Comparison of ENCODE assay signal across 8 mouse cellular contexts in genomic region chr5:31290521-31291360, GRCm38 (mm10). TPM values are rescaled to one million over a fixed set of nuclear protein-coding genes. Genes with fewer than 3 reads are reported as not detected.
DNase-seq lines count a peak whose midpoint lies in the region; ATAC-seq and TF ChIP-seq lines count a peak whose summit lies in the region.

Gene Ift172, minus strand, starts transcription at chr5:31291116.

- no peaks in the 10 kb centered on the region for H3K27me3 ChIP-seq in heart, embryonic 12.5 days (replicated peaks)
- H3K27me3 ChIP-seq in kidney, postnatal 0 days (ENCODE audit: insufficient read depth, low read length), result no peaks in the 10 kb centered on the region
- H3K27me3 ChIP-seq in liver, embryonic 11.5 days (replicated peaks; ENCODE audit: control insufficient read depth, insufficient read depth, low read length), result no peaks in the 10 kb centered on the region
- H3K27me3 ChIP-seq in stomach, embryonic 14.5 days (ENCODE audit: control insufficient read depth, insufficient read depth, low read length), result no peaks in the 10 kb centered on the region

- 4% methylated on average over 45 of the region's 45 CpGs for WGBS in heart, embryonic 12.5 days
- WGBS in kidney, postnatal 0 days, result 1% methylated on average over 45 of the region's 45 CpGs
- 3% methylated on average over 45 of the region's 45 CpGs for WGBS in liver, embryonic 11.5 days
- 3% methylated on average over 45 of the region's 45 CpGs for WGBS in stomach, embryonic 14.5 days

- H3K4me2 ChIP-seq in heart, embryonic 12.5 days, result peak within 1 kb of the TSS; percentile 87
- H3K4me2 ChIP-seq in kidney, postnatal 0 days (ENCODE audit: low read length), result peak within 1 kb of the TSS; percentile 61
- peak within 1 kb of the TSS; percentile 84 for H3K4me2 ChIP-seq in liver, embryonic 11.5 days
- H3K4me2 ChIP-seq in stomach, embryonic 14.5 days (replicated peaks; ENCODE audit: low read depth, low read length), result peak within 1 kb of the TSS; percentile 68

- peak; percentile 97 for ATAC-seq in erythroid progenitor cell, adult 5-6 weeks (replicated peaks; ENCODE audit: low FRiP score, poor library complexity, severe bottlenecking)
- peak; percentile 95 for ATAC-seq in heart, embryonic 12.5 days (ENCODE audit: insufficient number of reproducible peaks, low FRiP score)
- ATAC-seq in kidney, postnatal 0 days (replicated peaks; ENCODE audit: low FRiP score, low read depth), result peak; percentile 95
- peak; percentile 95 for ATAC-seq in liver, embryonic 11.5 days (replicated peaks; ENCODE audit: low FRiP score)
- peak; percentile 93 for ATAC-seq in stomach, embryonic 14.5 days (ENCODE audit: insufficient number of reproducible peaks, insufficient read depth, low FRiP score, low read depth)

- peak within 1 kb of the TSS; percentile 63 for H3K4me3 ChIP-seq in heart, embryonic 12.5 days
- H3K4me3 ChIP-seq in kidney, postnatal 0 days (replicated peaks; ENCODE audit: low read depth, low read length), result peak within 1 kb of the TSS; percentile 44
- H3K4me3 ChIP-seq in liver, embryonic 11.5 days (ENCODE audit: low read depth, low read length), result peak within 1 kb of the TSS; percentile 60
- peak within 1 kb of the TSS; percentile 50 for H3K4me3 ChIP-seq in stomach, embryonic 14.5 days (ENCODE audit: low read depth, low read length)

- H3K9me3 ChIP-seq in heart, embryonic 12.5 days (replicated peaks), result no peaks in the 10 kb centered on the region
- H3K9me3 ChIP-seq in kidney, postnatal 0 days (replicated peaks; ENCODE audit: low read length), result no peaks in the 10 kb centered on the region
- H3K9me3 ChIP-seq in liver, embryonic 11.5 days (ENCODE audit: control insufficient read depth, low read length), result no peaks in the 10 kb centered on the region
- no peaks in the 10 kb centered on the region for H3K9me3 ChIP-seq in stomach, embryonic 14.5 days (ENCODE audit: control insufficient read depth, low read depth, low read length)

- H3K9ac ChIP-seq in heart, embryonic 12.5 days, result peak within 1 kb of the TSS; percentile 84
- H3K9ac ChIP-seq in kidney, postnatal 0 days (ENCODE audit: low read depth, low read length), result peak within 1 kb of the TSS; percentile 44; the same call in 1 of the 2 replicates
- H3K9ac ChIP-seq in liver, embryonic 11.5 days (ENCODE audit: low read depth, low read length), result peak within 1 kb of the TSS; percentile 55
- H3K9ac ChIP-seq in stomach, embryonic 14.5 days (replicated peaks; ENCODE audit: low read depth, low read length), result peak within 1 kb of the TSS; percentile 38

- peak within 1 kb of the TSS; percentile 67 for H3K27ac ChIP-seq in heart, embryonic 12.5 days (ENCODE audit: poor library complexity, severe bottlenecking)
- H3K27ac ChIP-seq in kidney, postnatal 0 days, result peak within 1 kb of the TSS; percentile 61; the same call in 1 of the 2 replicates
- H3K27ac ChIP-seq in liver, embryonic 11.5 days (ENCODE audit: low read depth, low read length), result peak within 1 kb of the TSS; percentile 40; the same call in 1 of the 2 replicates
- H3K27ac ChIP-seq in stomach, embryonic 14.5 days (ENCODE audit: low read length), result peak within 1 kb of the TSS; percentile 69

- peak; percentile 99 for DNase-seq in CD4-positive helper T cell, adult 2 months (ENCODE audit: low read depth, low spot score)
- peak; percentile 96 for DNase-seq in brain, embryonic 18.5 days (ENCODE audit: low read depth, low spot score)
- DNase-seq in kidney, postnatal 0 days (ENCODE audit: low spot score), result peak; percentile 100
- DNase-seq in liver, embryonic 11.5 days (ENCODE audit: low spot score), result peak; percentile 88
- DNase-seq in naive thymus-derived CD4-positive, alpha-beta T cell, adult 2 months (ENCODE audit: low read depth), result peak; percentile 99

- TF ChIP-seq CTCF in kidney, postnatal 0 days (IDR thresholded peaks at IDR 0.05; ENCODE audit: low read depth), result no peak

- peaks cover 21% of the 10 kb centered on the region for H3K36me3 ChIP-seq in heart, embryonic 12.5 days
- H3K36me3 ChIP-seq in kidney, postnatal 0 days (ENCODE audit: insufficient read depth, low read length), result peaks cover 5% of the 10 kb centered on the region
- no peaks in the 10 kb centered on the region; the same call in 1 of the 2 replicates for H3K36me3 ChIP-seq in liver, embryonic 11.5 days (ENCODE audit: control insufficient read depth, insufficient read depth, low read length)
- H3K36me3 ChIP-seq in stomach, embryonic 14.5 days (ENCODE audit: control insufficient read depth, insufficient read depth, low read length), result peaks cover 13% of the 10 kb centered on the region; the same call in 1 of the 2 replicates

- peaks cover 27% of the 10 kb centered on the region for H3K4me1 ChIP-seq in heart, embryonic 12.5 days (replicated peaks)
- H3K4me1 ChIP-seq in kidney, postnatal 0 days (replicated peaks; ENCODE audit: insufficient read depth, low read length), result peaks cover 14% of the 10 kb centered on the region
- peaks cover 20% of the 10 kb centered on the region for H3K4me1 ChIP-seq in liver, embryonic 11.5 days (replicated peaks; ENCODE audit: control insufficient read depth, insufficient read depth, low read length)
- H3K4me1 ChIP-seq in stomach, embryonic 14.5 days (ENCODE audit: control insufficient read depth, insufficient read depth, low read length), result peaks cover 11% of the 10 kb centered on the region; the same call in 1 of the 2 replicates

RNA-seq across cellular contexts. Expression of gene Ift172, which starts in this region (rescaled TPM):
- 2.9 and 10.5 TPM in 2 replicates for total RNA-seq in erythroid progenitor cell, adult 5-6 weeks (2015; ENCODE audit: low replicate concordance)
- 5.7 and 10.3 TPM in 2 replicates for total RNA-seq in erythroid progenitor cell, adult 5-6 weeks (2017; ENCODE audit: low replicate concordance)
- polyA plus RNA-seq in heart, embryonic 12.5 days (2016; fragmentation: Nextera tagmentation; extraction: Ambion mirVana), result 33.9 and 34.0 TPM in 2 replicates
- 17.4 and 20.5 TPM in 2 replicates for polyA plus RNA-seq in kidney, postnatal 0 days (2015; fragmentation: Nextera tagmentation; extraction: Ambion mirVana)
- polyA plus RNA-seq in liver, embryonic 11.5 days (2014; fragmentation: Nextera tagmentation; extraction: Ambion mirVana), result 15.3 and 17.4 TPM in 2 replicates
- polyA plus RNA-seq in stomach, embryonic 14.5 days (2014; fragmentation: Nextera tagmentation; extraction: Ambion mirVana), result 35.5 and 41.4 TPM in 2 replicates

Comparison
In these comparisons a context has a peak if more than half of its experiments do, and no peak if none do; other contexts are left out.
1. Peak in every context shown above with its lines: DNase-seq, ATAC-seq, H3K4me3 ChIP-seq and H3K27ac ChIP-seq.